Mouse (Mus musculus) heart, embryonic 13.5 days (tissue): ENCODE measurements around the gene Idh2. TPM values are rescaled to one million over a fixed set of nuclear protein-coding genes. Genes with fewer than 3 reads are reported as not detected.

ENCODE experiments used
- ATAC-seq: fragments of 200-750 bp; cut with Nextera tagmentation; 2 replicates; pipeline ENCODE4 v1.8.0; 2017; ENCODE audit warnings: moderate TSS enrichment; ENCODE audit not compliant: insufficient number of reproducible peaks, low FRiP score, low TSS enrichment; ENCODE audit errors: extremely low read depth
- H3K27ac ChIP-seq: fragments of 300-500 bp; sonication (generic); replicated peaks from 2 replicates; pipeline ENCODE4 v1.5.1; 2015; ENCODE audit warnings: moderate library complexity, mild to moderate bottlenecking, inconsistent platforms
- H3K27me3 ChIP-seq: fragments of 300-500 bp; sonication (generic); replicated peaks from 2 replicates; pipeline ENCODE4 v1.6.1; 2015; ENCODE audit warnings: mild to moderate bottlenecking, inconsistent platforms
- H3K36me3 ChIP-seq: fragments of 300-500 bp; sonication (generic); 2 replicates; pipeline ENCODE4 v1.6.1; 2015; ENCODE audit warnings: mild to moderate bottlenecking, inconsistent platforms
- H3K4me1 ChIP-seq: fragments of 300-500 bp; sonication (generic); 2 replicates; pipeline ENCODE4 v1.6.1; 2015; ENCODE audit warnings: inconsistent platforms
- H3K4me2 ChIP-seq: fragments of 300-500 bp; sonication (generic); 2 replicates; pipeline ENCODE4 v1.6.1; 2015; ENCODE audit warnings: inconsistent platforms, mild to moderate bottlenecking, moderate library complexity
- H3K4me3 ChIP-seq: fragments of 300-500 bp; sonication (generic); 2 replicates; pipeline ENCODE4 v1.5.1; 2015; ENCODE audit warnings: moderate library complexity, mild to moderate bottlenecking, inconsistent platforms
- H3K9ac ChIP-seq: fragments of 300-500 bp; sonication (generic); 2 replicates; pipeline ENCODE4 v1.6.1; 2015; ENCODE audit warnings: inconsistent platforms, mild to moderate bottlenecking, moderate library complexity
- H3K9me3 ChIP-seq: fragments of 300-500 bp; sonication (generic); 2 replicates; pipeline ENCODE4 v1.6.1; 2016; ENCODE audit warnings: inconsistent platforms
- WGBS: fragments of 180-500 bp; shearing (Covaris S2); methylation state at CpG from one replicate; pipeline ENCODE4 v1.1.7; 2015; ENCODE audit warnings: mixed read lengths; 5-methylcytosine and 5-hydroxymethylcytosine counted together
- polyA plus RNA-seq: library from polyadenylated mRNA; unstranded; fragments of >200 nt; fragmentation: Nextera tagmentation; extraction: Ambion mirVana; gene quantifications from 2 replicates; pipeline ENCODE4 v1.2.1, GENCODE M21; 2015

Gene Idh2
- polyA plus RNA-seq, result 1,911 and 2,152 TPM in 2 replicates

- Histone ChIP-seq H3K27me3 (no peaks in the 10 kb centered on the region), H3K4me2 (peak within 1 kb of the TSS; percentile 84), H3K9me3 (no peaks in the 10 kb centered on the region), H3K4me1 (peaks cover 84% of the 10 kb centered on the region), H3K9ac (peak within 1 kb of the TSS; percentile 99), H3K36me3 (peaks cover 16% of the 10 kb centered on the region), H3K4me3 (peak within 1 kb of the TSS; percentile 98), H3K27ac (peak within 1 kb of the TSS; percentile 100)
- under 1% methylated on average over 29 of the region's 29 CpGs for WGBS
- peak; percentile 90 for ATAC-seq
Observed at GRCm38 (mm10) chr7:80115224-80115590, at the start of gene Idh2. TSS of gene Idh2 (minus strand) at chr7:80115392.

- no peaks in the 10 kb centered on the region for H3K36me3 ChIP-seq
- peaks cover 27% of the 10 kb centered on the region for H3K27me3 ChIP-seq
- H3K9me3 ChIP-seq, result no peaks in the 10 kb centered on the region
- no peak overlapping the region for H3K27ac ChIP-seq
- WGBS, result 74% methylated on average over 8 of the region's 8 CpGs
- no peak overlapping the region for H3K4me2 ChIP-seq
- no peak for ATAC-seq
- no peak overlapping the region for H3K9ac ChIP-seq
- peaks cover 29% of the 10 kb centered on the region for H3K4me1 ChIP-seq
- H3K4me3 ChIP-seq, result no peak overlapping the region
Observed at GRCm38 (mm10) chr7:80160945-80161306, 45.7 kb upstream of the Idh2 start.

- WGBS, result 66% methylated on average over 7 of the region's 7 CpGs
- Histone ChIP-seq H3K36me3 (no peaks in the 10 kb centered on the region), H3K4me3 (no peak overlapping the region), H3K9me3 (no peaks in the 10 kb centered on the region), H3K27ac (no peak overlapping the region), H3K27me3 (peaks cover 27% of the 10 kb centered on the region), H3K4me1 (peaks cover 29% of the 10 kb centered on the region), H3K9ac (no peak overlapping the region), H3K4me2 (no peak overlapping the region)
- ATAC-seq, result no peak
Observed at GRCm38 (mm10) chr7:80160293-80160944, 45.2 kb upstream of the Idh2 start.

GRCm38 (mm10) chr7:80158496-80159268, 43.5 kb upstream of the Idh2 start:
- Histone ChIP-seq H3K27ac (peak overlapping the region; percentile 17; the same call in 1 of the 2 replicates), H3K36me3 (no peaks in the 10 kb centered on the region), H3K9ac (no peak overlapping the region)

GRCm38 (mm10) chr7:80156711-80157227, 41.6 kb upstream of the Idh2 start:
- Histone ChIP-seq H3K27me3 (peaks cover 5% of the 10 kb centered on the region), H3K9me3 (no peaks in the 10 kb centered on the region), H3K4me1 (peaks cover 29% of the 10 kb centered on the region), H3K4me2 (no peak overlapping the region), H3K4me3 (no peak overlapping the region), H3K27ac (no peak overlapping the region), H3K9ac (0 out of 2 replicates have a peak overlapping the region, but pooled peaks have one; percentile 1), H3K36me3 (no peaks in the 10 kb centered on the region)
- no peak for ATAC-seq
- 56% methylated on average over 13 of the region's 13 CpGs for WGBS

More at GRCm38 (mm10) chr7:80158496-80159268, 43.5 kb upstream of the Idh2 start:
- ATAC-seq, result no peak
- Histone ChIP-seq H3K4me3 (no peak overlapping the region), H3K27me3 (peaks cover 11% of the 10 kb centered on the region), H3K4me2 (no peak overlapping the region), H3K4me1 (peaks cover 29% of the 10 kb centered on the region), H3K9me3 (no peaks in the 10 kb centered on the region)
- WGBS, result 77% methylated on average over 8 of the region's 8 CpGs

- 62% methylated on average over 3 of the region's 3 CpGs for WGBS
- Histone ChIP-seq H3K27me3 (no peaks in the 10 kb centered on the region; the same call in 1 of the 2 replicates), H3K9ac (no peak overlapping the region), H3K4me1 (peaks cover 18% of the 10 kb centered on the region), H3K4me3 (no peak overlapping the region), H3K4me2 (no peak overlapping the region), H3K9me3 (no peaks in the 10 kb centered on the region), H3K36me3 (no peaks in the 10 kb centered on the region), H3K27ac (no peak overlapping the region)
- no peak for ATAC-seq
Observed at GRCm38 (mm10) chr7:80154689-80155088, 39.5 kb upstream of the Idh2 start.

GRCm38 (mm10) chr7:80152756-80153155, 37.6 kb upstream of the Idh2 start:
- H3K4me3 ChIP-seq, result no peak overlapping the region
- 85% methylated on average over 8 of the region's 8 CpGs for WGBS
- no peak overlapping the region for H3K27ac ChIP-seq

GRCm38 (mm10) chr7:80152152-80152551, 37.0 kb upstream of the Idh2 start:
- H3K9ac ChIP-seq, result no peak overlapping the region
- no peak overlapping the region for H3K4me3 ChIP-seq
- no peaks in the 10 kb centered on the region; the same call in 1 of the 2 replicates for H3K27me3 ChIP-seq
- no peak overlapping the region for H3K4me2 ChIP-seq
- ATAC-seq, result no peak
- no peaks in the 10 kb centered on the region for H3K9me3 ChIP-seq
- 64% methylated on average over 6 of the region's 6 CpGs for WGBS
- no peaks in the 10 kb centered on the region for H3K36me3 ChIP-seq
- no peak overlapping the region for H3K27ac ChIP-seq
- peaks cover 11% of the 10 kb centered on the region; the same call in 1 of the 2 replicates for H3K4me1 ChIP-seq

More at GRCm38 (mm10) chr7:80152756-80153155, 37.6 kb upstream of the Idh2 start:
- Histone ChIP-seq H3K27me3 (no peaks in the 10 kb centered on the region; the same call in 1 of the 2 replicates), H3K36me3 (no peaks in the 10 kb centered on the region), H3K9me3 (no peaks in the 10 kb centered on the region), H3K9ac (no peak overlapping the region), H3K4me2 (no peak overlapping the region), H3K4me1 (peaks cover 11% of the 10 kb centered on the region; the same call in 1 of the 2 replicates)
- no peak for ATAC-seq

- no peak for ATAC-seq
- Histone ChIP-seq H3K4me1 (0 out of 2 replicates have a peak, but pooled peaks cover 3% of the 10 kb centered on the region), H3K27me3 (no peaks in the 10 kb centered on the region), H3K27ac (no peak overlapping the region), H3K36me3 (no peaks in the 10 kb centered on the region), H3K9me3 (no peaks in the 10 kb centered on the region), H3K4me2 (peak overlapping the region; percentile 18; the same call in 1 of the 2 replicates), H3K4me3 (no peak overlapping the region), H3K9ac (no peak overlapping the region)
- WGBS, result 52% methylated on average over 9 of the region's 9 CpGs
Observed at GRCm38 (mm10) chr7:80149356-80149755, 34.2 kb upstream of the Idh2 start.

GRCm38 (mm10) chr7:80146077-80146476, 30.9 kb upstream of the Idh2 start:
- ATAC-seq, result no peak
- Histone ChIP-seq H3K9ac (no peak overlapping the region), H3K4me1 (peaks cover 16% of the 10 kb centered on the region), H3K4me2 (no peak overlapping the region), H3K27ac (no peak overlapping the region), H3K36me3 (no peaks in the 10 kb centered on the region), H3K9me3 (no peaks in the 10 kb centered on the region), H3K4me3 (no peak overlapping the region), H3K27me3 (no peaks in the 10 kb centered on the region)
- 49% methylated on average over 8 of the region's 8 CpGs for WGBS

- Histone ChIP-seq H3K4me2 (no peak overlapping the region), H3K4me1 (peaks cover 19% of the 10 kb centered on the region), H3K9ac (no peak overlapping the region), H3K4me3 (no peak overlapping the region), H3K27ac (no peak overlapping the region), H3K9me3 (no peaks in the 10 kb centered on the region), H3K36me3 (no peaks in the 10 kb centered on the region), H3K27me3 (no peaks in the 10 kb centered on the region)
- 83% methylated on average over 7 of the region's 7 CpGs for WGBS
- no peak for ATAC-seq
Observed at GRCm38 (mm10) chr7:80144695-80145094, 29.5 kb upstream of the Idh2 start.
